In genomic region chrX:53161115-53161514, GRCm38 (mm10) we compare ENCODE assay signal across 8 mouse cellular contexts.
DNase-seq lines count a peak whose midpoint lies in the region; TF ChIP-seq lines count a peak whose summit lies in the region.

No protein-coding gene starts in this region.

- no peak for TF ChIP-seq POLR2A in thymus, adult 2 months (IDR thresholded peaks at IDR 0.05; ENCODE audit: control insufficient read depth, extremely low read depth, insufficient read depth, low read length, poor library complexity)

- no peak for TF ChIP-seq CTCF in thymus, adult 2 months (IDR thresholded peaks at IDR 0.05; ENCODE audit: borderline replicate concordance, control insufficient read depth, extremely low read depth, insufficient read depth, low read length, poor library complexity)

- H3K4me3 ChIP-seq in limb, embryonic 10.5 days, result no peak overlapping the region
- H3K4me3 ChIP-seq in thymus, adult 2 months (ENCODE audit: control insufficient read depth, insufficient read depth, low read length), result no peak overlapping the region

- H3K36me3 ChIP-seq in limb, embryonic 10.5 days, result no peaks in the 10 kb centered on the region
- no peaks in the 10 kb centered on the region for H3K36me3 ChIP-seq in thymus, adult 2 months (ENCODE audit: control insufficient read depth, insufficient read depth, low read length)

- peak overlapping the region; percentile 71 for H3K27ac ChIP-seq in limb, embryonic 10.5 days
- no peak overlapping the region for H3K27ac ChIP-seq in thymus, adult 2 months (ENCODE audit: control insufficient read depth, insufficient read depth, low read length)

- H3K9me3 ChIP-seq in limb, embryonic 10.5 days (replicated peaks), result no peaks in the 10 kb centered on the region

- H3K4me1 ChIP-seq in limb, embryonic 10.5 days, result peaks cover 29% of the 10 kb centered on the region
- H3K4me1 ChIP-seq in thymus, adult 2 months (replicated peaks; ENCODE audit: control insufficient read depth, insufficient read depth, low read length), result peaks cover 4% of the 10 kb centered on the region

- 33% methylated on average over 5 of the region's 5 CpGs for WGBS in limb, embryonic 10.5 days
- 19% methylated on average over 5 of the region's 5 CpGs for WGBS in thymus, adult 2 months

- peaks cover 52% of the 10 kb centered on the region for H3K27me3 ChIP-seq in limb, embryonic 10.5 days (ENCODE audit: low read depth, poor library complexity, severe bottlenecking)
- no peaks in the 10 kb centered on the region for H3K27me3 ChIP-seq in thymus, adult 2 months (ENCODE audit: control insufficient read depth, insufficient read depth, low read length)

- peak; percentile 20 for DNase-seq in urinary bladder, postnatal 14 days (ENCODE audit: low spot score)
- DNase-seq in urinary bladder, postnatal 10 days (ENCODE audit: low spot score), result no peak
- DNase-seq in gastrocnemius, postnatal 25 days, result peak; percentile 11
- DNase-seq in limb, embryonic 10.5 days (ENCODE audit: low spot score), result no peak
- DNase-seq in thymus, adult 2 months, result peak; percentile 2
- DNase-seq in left cerebral cortex, adult 18-20 months (ENCODE audit: low spot score in 2 of 2), result no peak
- no peak for DNase-seq in right cerebral cortex, postnatal 10 days (ENCODE audit: low spot score in 2 of 2)
- no peak for DNase-seq in layer of hippocampus, adult 11-12 months (ENCODE audit: low spot score)

Comparison
In these comparisons a context has a peak if more than half of its experiments do, and no peak if none do; other contexts are left out.
1. DNase-seq: peak in urinary bladder, postnatal 14 days (single experiment), gastrocnemius, postnatal 25 days (single experiment) and thymus, adult 2 months (single experiment); none in urinary bladder, postnatal 10 days (single experiment), limb, embryonic 10.5 days (single experiment), left cerebral cortex, adult 18-20 months (0 of 2), right cerebral cortex, postnatal 10 days (0 of 2) and layer of hippocampus, adult 11-12 months (single experiment).